Mouse (Mus musculus) intestine, postnatal 0 days (tissue): ENCODE data around the gene Alkbh2. TPM values are rescaled to one million over a fixed set of nuclear protein-coding genes. Genes with fewer than 3 reads are reported as not detected.
A peak's percentile ranks its signal among the peaks of the same experiment; 100 is the strongest.

ENCODE experiments used
- ATAC-seq: fragments of 200-750 bp; cut with Nextera tagmentation; 2 replicates; pipeline ENCODE4 v1.8.0; 2017; ENCODE audit warnings: mild to moderate bottlenecking, moderate TSS enrichment, moderate library complexity
- H3K27ac ChIP-seq: fragments of 300-500 bp; sonication (generic); 2 replicates; pipeline ENCODE4 v1.5.1; 2014; ENCODE audit warnings: mild to moderate bottlenecking, low read depth, low read length, moderate library complexity
- H3K27me3 ChIP-seq: fragments of 300-500 bp; sonication (generic); replicated peaks from 2 replicates; pipeline ENCODE4 v1.6.1; 2014; ENCODE audit warnings: low read length, mixed read lengths; ENCODE audit not compliant: control insufficient read depth, insufficient read depth
- H3K36me3 ChIP-seq: fragments of 300-500 bp; sonication (generic); 2 replicates; pipeline ENCODE4 v1.6.1; 2014; ENCODE audit warnings: mild to moderate bottlenecking, moderate library complexity; ENCODE audit not compliant: control insufficient read depth, insufficient read depth
- H3K4me1 ChIP-seq: fragments of 300-500 bp; sonication (generic); replicated peaks from 2 replicates; pipeline ENCODE4 v1.6.1; 2014; ENCODE audit warnings: antibody characterized with exemption, low read length, mixed read lengths; ENCODE audit not compliant: control insufficient read depth, insufficient read depth
- H3K4me2 ChIP-seq: fragments of 300-500 bp; sonication (generic); replicated peaks from 2 replicates; pipeline ENCODE4 v1.6.1; 2014; ENCODE audit warnings: low read depth, mild to moderate bottlenecking, moderate library complexity
- H3K4me3 ChIP-seq: fragments of 300-500 bp; sonication (generic); 2 replicates; pipeline ENCODE4 v1.5.1; 2014; ENCODE audit warnings: low read depth, low read length
- H3K9ac ChIP-seq: fragments of 300-500 bp; sonication (generic); 2 replicates; pipeline ENCODE4 v1.6.1; 2014; ENCODE audit warnings: mild to moderate bottlenecking, low read depth, low read length
- H3K9me3 ChIP-seq: fragments of 300-500 bp; sonication (generic); 2 replicates; pipeline ENCODE4 v1.6.1; 2016; ENCODE audit warnings: mixed run types; ENCODE audit not compliant: control insufficient read depth
- CTCF ChIP-seq: sonication (generic); IDR thresholded peaks from 2 replicates; pipeline ENCODE4 v1.5.1; 2016; ENCODE audit warnings: low read depth, mild to moderate bottlenecking, control low read depth, antibody characterized with exemption, moderate library complexity
- WGBS: fragments of 180-500 bp; shearing (Covaris S2); extraction: QIAGEN DNeasy Blood & Tissue Kit; methylation state at CpG from one replicate; pipeline ENCODE4 v1.1.7; 2014; 5-methylcytosine and 5-hydroxymethylcytosine counted together
- polyA plus RNA-seq: library from polyadenylated mRNA; unstranded; fragments of >200 nt; fragmentation: Nextera tagmentation; extraction: Ambion mirVana; gene quantifications from 2 replicates; pipeline ENCODE4 v1.2.1, GENCODE M21; 2015

The Alkbh2 gene
- polyA plus RNA-seq, 1 experiment from 2014 or later, result 7.8 TPM

DNA sequence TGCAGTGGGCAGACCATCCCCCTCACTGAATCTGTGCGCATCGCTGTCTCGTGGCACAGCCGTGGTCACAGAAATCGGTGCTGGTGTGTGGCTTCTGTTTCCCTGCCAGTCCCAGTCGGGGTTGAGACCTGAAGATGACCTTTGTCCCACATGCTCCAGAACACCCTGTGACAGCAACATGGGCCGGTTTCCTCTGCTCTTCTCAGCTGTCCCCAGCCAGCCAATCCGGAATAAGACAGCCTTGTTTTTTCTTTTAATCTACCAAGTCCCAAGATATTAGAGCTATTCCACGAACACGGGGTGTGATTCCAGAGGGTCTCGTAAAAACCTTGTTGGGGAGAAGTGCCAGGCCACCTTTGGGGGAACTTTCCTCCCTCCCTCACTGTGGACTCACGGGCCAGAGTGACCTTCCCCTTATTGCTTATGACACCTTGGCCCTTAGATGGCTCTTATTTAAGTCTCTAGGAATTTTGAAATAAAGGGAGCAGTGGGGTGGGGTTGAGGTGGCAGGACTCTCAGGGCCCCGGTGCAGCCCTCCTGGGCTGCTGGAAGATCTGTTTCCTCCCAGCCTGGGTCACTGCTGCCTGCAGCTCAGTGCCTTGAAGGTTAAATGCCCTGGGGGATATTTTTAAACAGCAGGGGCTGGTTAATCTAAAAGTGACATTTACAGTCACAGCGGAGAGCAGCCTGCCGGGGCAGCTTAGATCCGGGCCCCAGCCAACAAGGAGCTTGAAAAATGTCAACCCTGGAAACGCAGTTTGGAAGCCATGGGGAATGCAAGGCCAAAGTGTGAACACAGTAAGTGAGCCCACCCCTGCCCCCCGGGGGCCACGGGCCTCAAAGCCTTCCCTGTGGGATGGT lies 18.2 kb upstream of the Alkbh2 start, which contains the start of gene Acacb:
TSS of gene Acacb (plus strand) at position 508 of the 861 bp plus-strand sequence.
- H3K4me1 ChIP-seq, result peaks cover 10% of the 10 kb centered on the region
- no peak within 1 kb of the TSS for H3K9ac ChIP-seq
- peak within 1 kb of the TSS; percentile 7; the same call in 1 of the 2 replicates for H3K27ac ChIP-seq
- H3K4me3 ChIP-seq, result no peak within 1 kb of the TSS
- H3K27me3 ChIP-seq, result no peaks in the 10 kb centered on the region
- WGBS, result 23% methylated on average over 19 of the region's 19 CpGs
- H3K36me3 ChIP-seq, result no peaks in the 10 kb centered on the region
- TF ChIP-seq CTCF, result no peak
- H3K4me2 ChIP-seq, result peak within 1 kb of the TSS; percentile 21; the same call in 1 of the 2 replicates
- no peaks in the 10 kb centered on the region for H3K9me3 ChIP-seq
- peak; percentile 82 for ATAC-seq

DNA sequence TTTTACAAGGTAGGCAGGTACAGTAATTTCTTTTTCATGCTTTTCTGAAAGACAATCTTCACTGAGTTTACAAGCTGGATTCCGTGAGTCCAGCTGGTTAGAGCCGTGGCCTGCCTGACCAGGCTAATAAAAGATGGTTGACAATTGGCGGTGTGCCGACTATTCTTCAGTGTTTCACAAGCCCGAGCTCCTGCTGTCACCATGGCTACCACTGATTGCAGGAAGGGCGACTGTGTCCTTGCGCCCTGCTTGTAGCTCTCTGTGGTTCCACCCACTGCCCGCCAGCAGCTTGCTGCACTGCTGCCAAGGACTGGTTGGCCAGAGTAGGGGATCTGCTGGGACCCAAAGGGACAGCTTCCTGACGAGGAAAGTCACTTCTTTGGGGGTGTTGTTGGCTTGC lies 11.2 kb upstream of the Alkbh2 start:
- Histone ChIP-seq H3K9me3 (no peaks in the 10 kb centered on the region), H3K9ac (no peak overlapping the region), H3K4me2 (peak overlapping the region; percentile 55), H3K4me1 (no peaks in the 10 kb centered on the region), H3K27me3 (no peaks in the 10 kb centered on the region), H3K27ac (peak overlapping the region; percentile 84), H3K36me3 (peaks cover 9% of the 10 kb centered on the region; the same call in 1 of the 2 replicates), H3K4me3 (no peak overlapping the region)
- no peak for TF ChIP-seq CTCF
- WGBS, result 22% methylated on average over 9 of the region's 9 CpGs
- peak; percentile 68 for ATAC-seq

DNA sequence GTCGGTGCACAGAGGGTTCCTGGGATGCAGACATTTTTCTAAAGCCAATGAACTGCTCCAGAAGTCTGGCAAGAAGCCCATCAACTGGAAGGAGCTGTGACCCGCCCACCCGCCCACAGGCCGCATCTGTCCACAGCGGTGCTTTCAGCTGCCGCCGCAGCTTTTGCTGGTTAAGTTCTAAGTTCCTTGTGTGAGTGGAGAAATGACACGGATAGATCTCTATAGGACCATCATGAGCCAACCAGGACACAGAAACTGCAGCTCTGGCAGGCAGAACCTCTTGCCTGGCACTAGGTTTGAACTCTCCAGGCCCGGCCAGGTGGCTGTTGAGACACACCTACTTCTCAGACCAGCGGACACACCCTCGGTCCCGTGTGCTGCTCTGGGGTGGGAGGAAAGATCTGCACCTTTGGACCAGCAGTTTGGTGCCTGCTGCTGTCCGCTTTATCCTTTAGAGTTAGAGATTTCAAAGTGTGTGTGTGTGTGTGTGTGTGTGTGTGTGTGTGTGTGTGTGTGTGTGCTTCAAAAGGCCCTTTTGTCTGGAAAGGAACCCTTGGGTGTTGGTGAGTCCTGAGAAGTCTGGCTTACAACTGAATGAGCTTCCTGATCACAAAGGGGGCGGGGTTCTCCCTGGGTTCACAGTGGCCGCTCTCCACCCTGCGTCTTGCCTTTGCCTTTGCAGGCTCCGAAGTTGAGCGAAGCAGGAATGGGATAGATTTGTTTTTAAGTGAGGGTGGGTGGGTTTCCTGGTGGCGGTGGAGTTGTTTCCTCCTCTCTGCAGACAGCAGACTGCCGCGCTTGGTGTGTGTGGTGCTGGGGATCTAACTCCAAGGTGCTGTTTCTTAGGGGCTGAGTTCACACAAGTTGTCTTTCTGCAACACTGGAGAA lies 10.5 kb upstream of the Alkbh2 start:
- no peak for TF ChIP-seq CTCF
- no peak overlapping the region for H3K4me3 ChIP-seq
- 38% methylated on average over 21 of the region's 21 CpGs for WGBS
- H3K9ac ChIP-seq, result no peak overlapping the region
- peak; percentile 77 for ATAC-seq
- H3K9me3 ChIP-seq, result no peaks in the 10 kb centered on the region
- peaks cover 9% of the 10 kb centered on the region; the same call in 1 of the 2 replicates for H3K36me3 ChIP-seq
- peak overlapping the region; percentile 55 for H3K4me2 ChIP-seq
- peak overlapping the region; percentile 84 for H3K27ac ChIP-seq
- H3K4me1 ChIP-seq, result no peaks in the 10 kb centered on the region
- H3K27me3 ChIP-seq, result no peaks in the 10 kb centered on the region

DNA sequence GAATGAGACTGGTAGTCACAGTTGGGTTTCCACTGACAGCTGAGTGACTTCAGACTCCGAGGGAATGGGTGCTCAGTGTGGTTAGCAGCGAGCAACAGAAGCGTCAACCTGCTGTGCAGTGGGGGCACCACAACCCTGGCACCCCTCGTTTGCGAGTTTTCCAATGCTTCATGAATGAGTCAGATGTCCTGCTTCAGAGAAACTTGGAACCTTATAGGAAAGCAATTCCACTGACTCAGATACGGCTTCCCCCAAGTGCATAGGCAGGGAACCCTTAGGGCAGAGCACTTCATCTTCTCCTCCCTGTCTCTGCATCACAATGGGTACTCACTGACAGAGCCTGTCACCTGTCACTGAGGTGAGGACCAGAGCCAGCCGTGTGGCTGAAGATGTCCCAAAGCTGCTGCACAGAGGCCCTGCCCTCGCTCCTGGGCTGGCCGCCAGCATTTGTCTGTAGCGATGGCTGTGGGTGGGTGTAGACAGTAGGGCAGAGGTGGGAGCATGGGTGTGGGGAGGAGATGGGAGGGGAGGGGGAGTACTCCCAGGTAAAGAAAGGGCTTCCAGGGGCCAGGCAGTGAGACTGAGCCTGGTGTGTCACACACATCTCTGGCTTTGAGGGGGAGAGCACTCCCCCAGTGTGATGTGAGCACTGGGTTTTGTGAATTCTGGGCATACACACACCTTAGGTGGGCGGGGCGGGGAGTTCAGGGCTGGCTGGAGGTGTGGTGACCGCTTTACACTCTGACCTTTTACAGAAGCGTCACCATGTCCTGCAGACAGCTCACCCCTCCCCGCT lies 9.7 kb upstream of the Alkbh2 start:
- H3K4me1 ChIP-seq, result no peaks in the 10 kb centered on the region
- peak overlapping the region; percentile 55; the same call in 1 of the 2 replicates for H3K4me2 ChIP-seq
- peaks cover 9% of the 10 kb centered on the region; the same call in 1 of the 2 replicates for H3K36me3 ChIP-seq
- no peaks in the 10 kb centered on the region for H3K27me3 ChIP-seq
- no peak overlapping the region for H3K4me3 ChIP-seq
- no peaks in the 10 kb centered on the region for H3K9me3 ChIP-seq
- peak overlapping the region; percentile 29 for H3K27ac ChIP-seq
- ATAC-seq, result no peak; the same call in 1 of the 2 replicates
- no peak overlapping the region for H3K9ac ChIP-seq
- no peak for TF ChIP-seq CTCF
- 65% methylated on average over 15 of the region's 15 CpGs for WGBS

DNA sequence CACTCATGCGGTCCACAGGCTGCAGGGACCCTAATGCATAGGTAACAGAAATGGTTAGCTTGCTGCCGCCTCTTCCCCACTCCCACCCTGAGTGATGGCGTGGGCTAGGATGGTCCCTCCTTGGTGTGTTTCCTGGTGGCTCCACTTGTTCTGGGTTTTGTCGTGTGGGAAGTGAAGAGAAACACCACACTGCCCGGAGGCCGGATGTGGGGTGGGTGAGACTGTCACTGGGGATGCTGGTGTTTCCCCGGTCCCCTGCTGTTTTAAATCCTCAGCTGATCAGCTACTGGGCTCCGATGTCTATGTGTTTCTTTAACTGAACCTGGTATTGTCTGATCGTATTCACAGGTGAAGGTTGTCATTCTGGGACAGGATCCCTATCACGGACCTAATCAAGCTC lies 7.5 kb upstream of the Alkbh2 start:
- no peak for TF ChIP-seq CTCF
- Histone ChIP-seq H3K27ac (no peak overlapping the region), H3K9ac (no peak overlapping the region), H3K27me3 (no peaks in the 10 kb centered on the region), H3K36me3 (peaks cover 9% of the 10 kb centered on the region; the same call in 1 of the 2 replicates), H3K4me3 (no peak overlapping the region), H3K4me1 (no peaks in the 10 kb centered on the region), H3K4me2 (no peak overlapping the region), H3K9me3 (no peaks in the 10 kb centered on the region)
- 86% methylated on average over 10 of the region's 10 CpGs for WGBS
- ATAC-seq, result no peak
